Mouse (Mus musculus) ES-E14 (cell line): ENCODE measurements around the gene Hras. TPM values are rescaled to one million over a fixed set of nuclear protein-coding genes. Genes with fewer than 3 reads are reported as not detected.
A peak's percentile ranks its signal among the peaks of the same experiment; 100 is the strongest.

Source experiments
- DNase-seq: peaks from one replicate; pipeline ENCODE4 v3.0.0-alpha.2; 2013; ENCODE audit warnings: low read depth, low spot score
- H3K27ac ChIP-seq: 2 replicates; pipeline ENCODE4 v1.5.1; 2012; ENCODE audit warnings: low read depth, mild to moderate bottlenecking, low read length, moderate library complexity, mixed read lengths; ENCODE audit not compliant: poor library complexity, insufficient read depth, severe bottlenecking
- H3K36me3 ChIP-seq: 2 replicates; pipeline ENCODE4 v1.6.1; 2012; ENCODE audit warnings: mild to moderate bottlenecking, low read length, moderate library complexity, mixed read lengths; ENCODE audit not compliant: control insufficient read depth, poor library complexity, insufficient read depth, severe bottlenecking
- H3K4me1 ChIP-seq, 2 experiments: fragments of 150-350 bp in 1 of 2; sonication (generic) in 1 of 2; 2 replicates each; pipeline ENCODE4 v1.6.1; 2012; ENCODE audit warnings: low read length in 2 of 2, mild to moderate bottlenecking in 1 of 2, mixed read lengths in 1 of 2; ENCODE audit not compliant: control insufficient read depth in 2 of 2, insufficient read depth in 2 of 2, poor library complexity in 1 of 2
- H3K4me3 ChIP-seq, 2 experiments: fragments of 150-350 bp in 1 of 2; sonication (generic) in 1 of 2; 2 replicates each; pipeline ENCODE4 v1.5.1; 2012; ENCODE audit warnings: low read length in 2 of 2, low read depth in 1 of 2, mild to moderate bottlenecking in 1 of 2, mixed read lengths in 1 of 2; ENCODE audit not compliant: insufficient read depth in 1 of 2, poor library complexity in 1 of 2, severe bottlenecking in 1 of 2
- H3K9ac ChIP-seq: 2 replicates; pipeline ENCODE4 v1.6.1; 2012; ENCODE audit warnings: low read depth, mild to moderate bottlenecking, low read length, mixed read lengths; ENCODE audit not compliant: poor library complexity, insufficient read depth, severe bottlenecking
- H3K9me3 ChIP-seq: fragments of 150-350 bp; sonication (generic); 2 replicates; pipeline ENCODE4 v1.6.1; 2012; ENCODE audit warnings: low read depth, mild to moderate bottlenecking, low read length; ENCODE audit not compliant: control insufficient read depth, insufficient read depth
- CHD2 ChIP-seq: IDR thresholded peaks from 2 replicates; pipeline ENCODE4 v1.6.1; 2014; ENCODE audit warnings: mild to moderate bottlenecking, low read depth, low read length, inconsistent platforms
- HCFC1 ChIP-seq: IDR thresholded peaks from 2 replicates; pipeline ENCODE4 v1.6.1; 2012; ENCODE audit warnings: low read length, inconsistent platforms, borderline replicate concordance; ENCODE audit not compliant: insufficient read depth
- MAFK ChIP-seq: IDR thresholded peaks from 2 replicates; pipeline ENCODE4 v1.6.1; 2014; ENCODE audit warnings: mild to moderate bottlenecking, low read depth, low read length, inconsistent platforms; ENCODE audit not compliant: insufficient read depth
- ZC3H11A ChIP-seq: IDR thresholded peaks from 2 replicates; pipeline ENCODE4 v1.6.1; 2012; ENCODE audit warnings: low read depth, mild to moderate bottlenecking, inconsistent platforms, low read length, borderline replicate concordance
- ZNF384 ChIP-seq: IDR thresholded peaks from 2 replicates; pipeline ENCODE4 v1.6.1; 2012; ENCODE audit warnings: low read depth, low read length, inconsistent platforms
- in situ Hi-C, 2 experiments: fragments of 600-800 bp; cut with MboI; formaldehyde crosslinking; loops; one replicate each; pipeline ENCODE4 v1.15.1; 2025; ENCODE audit warnings: low sequenced_read_pairs in 2 of 2, inconsistent platforms in 1 of 2; ENCODE audit not compliant: unreplicated experiment in 2 of 2
- total RNA-seq: library from RNA; depleted of rRNA; stranded (reverse); fragments of 300-350 nt; gene quantifications from 2 replicates; pipeline ENCODE4 v1.2.3, GENCODE M21; 2012

Gene Hras
- total RNA-seq, 1 experiment: 130 TPM

- Histone ChIP-seq H3K27ac (no peak overlapping the region), H3K36me3 (peaks cover 32% of the 10 kb centered on the region), H3K9ac (peak overlapping the region; percentile 54; the same call in 1 of the 2 replicates), H3K4me1 (peaks cover 0 to 17% of the 10 kb centered on the region in 2 experiments; a peak in 1 of 4 replicates), H3K4me3 (peak overlapping the region in 1 of 2 experiments; percentile 17; a peak in 1 of 4 replicates), H3K9me3 (no peaks in the 10 kb centered on the region)
- TF ChIP-seq ZC3H11A: no peak
- no peak for TF ChIP-seq MAFK
- no peak for TF ChIP-seq HCFC1
- no peak for TF ChIP-seq ZNF384
- TF ChIP-seq CHD2: no peak
- DNase-seq: no peak
- in situ Hi-C loops: no loop called here
Observed at GRCm38 (mm10) chr7:141191796-141192685, 1.8 kb downstream of the Hras start.

- DNase-seq: no peak
- Histone ChIP-seq H3K36me3 (peaks cover 32% of the 10 kb centered on the region), H3K4me1 (peaks cover 0 to 17% of the 10 kb centered on the region in 2 experiments; a peak in 1 of 4 replicates), H3K4me3 (no peak overlapping the region), H3K9ac (no peak overlapping the region), H3K27ac (no peak overlapping the region), H3K9me3 (no peaks in the 10 kb centered on the region)
- in situ Hi-C loops: no loop called here
- TF ChIP-seq CHD2: no peak
- TF ChIP-seq HCFC1: no peak
- TF ChIP-seq MAFK: no peak
- no peak for TF ChIP-seq ZC3H11A
- TF ChIP-seq ZNF384: no peak
Observed at GRCm38 (mm10) chr7:141191036-141191435, 2.8 kb downstream of the Hras start.

GRCm38 (mm10) chr7:141190220-141190619, 3.6 kb downstream of the Hras start:
- TF ChIP-seq ZC3H11A: no peak
- no peak for TF ChIP-seq MAFK
- no peak for TF ChIP-seq CHD2
- TF ChIP-seq HCFC1: no peak
- no peak for TF ChIP-seq ZNF384
- in situ Hi-C loops: no loop called here

GRCm38 (mm10) chr7:141188733-141189132, 5.1 kb downstream of the Hras start:
- in situ Hi-C loops: no loop called here
- H3K27ac ChIP-seq: no peak overlapping the region
- H3K9ac ChIP-seq: no peak overlapping the region
- H3K36me3 ChIP-seq: peaks cover 32% of the 10 kb centered on the region
- H3K4me3 ChIP-seq: no peak overlapping the region
- peaks cover 0 to 15% of the 10 kb centered on the region in 2 experiments; a peak in 1 of 4 replicates for H3K4me1 ChIP-seq
- TF ChIP-seq CHD2: no peak
- no peak for TF ChIP-seq ZNF384
- no peak for TF ChIP-seq HCFC1
- no peak for TF ChIP-seq ZC3H11A
- no peak for TF ChIP-seq MAFK
- no peak for DNase-seq
- H3K9me3 ChIP-seq: no peaks in the 10 kb centered on the region

More at GRCm38 (mm10) chr7:141190220-141190619, 3.6 kb downstream of the Hras start:
- Histone ChIP-seq H3K9me3 (no peaks in the 10 kb centered on the region), H3K9ac (no peak overlapping the region), H3K4me1 (peaks cover 0 to 17% of the 10 kb centered on the region in 2 experiments; a peak in 1 of 4 replicates), H3K36me3 (peaks cover 32% of the 10 kb centered on the region), H3K4me3 (no peak overlapping the region), H3K27ac (no peak overlapping the region)
- no peak for DNase-seq
